9 mouse cellular contexts compared by ENCODE assay signal in the genomic region with DNA sequence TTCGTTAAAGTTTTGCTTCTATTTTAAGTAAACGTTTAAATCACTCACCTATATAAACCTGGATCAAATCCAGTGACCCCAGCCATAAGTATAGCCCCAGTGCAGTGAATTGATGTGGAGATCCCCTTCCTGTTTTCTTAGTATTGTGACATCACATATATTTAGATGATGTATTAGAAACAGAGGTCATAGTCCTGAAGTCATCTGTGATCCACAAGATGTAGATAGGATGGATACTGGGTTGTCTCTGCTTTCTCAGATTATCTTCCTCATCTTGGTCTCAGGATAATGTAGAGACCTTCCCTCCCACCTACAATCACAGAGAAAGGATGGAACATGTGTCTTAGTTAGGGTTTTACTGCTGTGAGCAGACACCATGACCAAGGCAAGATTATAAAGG. TPM values are rescaled to one million over a fixed set of nuclear protein-coding genes. Genes with fewer than 3 reads are reported as not detected.
DNase-seq lines count a peak whose midpoint lies in the region; ATAC-seq and TF ChIP-seq lines count a peak whose summit lies in the region.
"Had no signal": no experiment of that assay in that cellular context is flagged by ENCODE, and none has a peak within 500 bp of the region (broad histone marks: within the 10 kb centered on the region; RNA-seq: fewer than 3 reads in every experiment).

A gene (minus strand): TSS at position 101 of the 400 bp plus-strand sequence.

- 83% methylated on average over 2 of the region's 2 CpGs for WGBS in neural tube, embryonic 12.5 days
- 92% methylated on average over 2 of the region's 2 CpGs for WGBS in hindbrain, embryonic 15.5 days
- WGBS in stomach, embryonic 15.5 days: 65% methylated on average over 2 of the region's 2 CpGs

- ATAC-seq in neural tube, embryonic 12.5 days (ENCODE audit: low FRiP score, low read depth): no peak
- no peak for ATAC-seq in hindbrain, embryonic 15.5 days (ENCODE audit: low FRiP score, low read depth)
- no peak for ATAC-seq in stomach, embryonic 15.5 days (ENCODE audit: insufficient read depth, low FRiP score, low read depth)
- ATAC-seq in inflammation-experienced regulatory T-cells, adult 6 months: no peak

- no peak for TF ChIP-seq CTCF in gastrocnemius, adult 2 months (IDR thresholded peaks at IDR 0.05)

- H3K4me2 ChIP-seq in neural tube, embryonic 12.5 days (replicated peaks): no peak within 1 kb of the TSS
- H3K4me2 ChIP-seq in hindbrain, embryonic 15.5 days: no peak within 1 kb of the TSS
- H3K4me2 ChIP-seq in stomach, embryonic 15.5 days: no peak within 1 kb of the TSS

- no peaks in the 10 kb centered on the region for H3K36me3 ChIP-seq in neural tube, embryonic 12.5 days
- H3K36me3 ChIP-seq in hindbrain, embryonic 15.5 days: peaks cover 3% of the 10 kb centered on the region; the same call in 1 of the 2 replicates
- H3K36me3 ChIP-seq in stomach, embryonic 15.5 days: no peaks in the 10 kb centered on the region

- intact Hi-C loops in gastrocnemius, adult 2 months (cut with DNase I): no loop called here
- intact Hi-C loops in gastrocnemius, postnatal 14 days (cut with DNase I; ENCODE audit: low total_unique reads): no loop called here

- H3K27ac ChIP-seq in gastrocnemius, adult 2 months: no peak within 1 kb of the TSS
- no peak within 1 kb of the TSS for H3K27ac ChIP-seq in neural tube, embryonic 12.5 days
- no peak within 1 kb of the TSS for H3K27ac ChIP-seq in hindbrain, embryonic 15.5 days (replicated peaks)
- H3K27ac ChIP-seq in stomach, embryonic 15.5 days: no peak within 1 kb of the TSS

- H3K4me1 ChIP-seq in neural tube, embryonic 12.5 days: no peaks in the 10 kb centered on the region
- H3K4me1 ChIP-seq in hindbrain, embryonic 15.5 days (replicated peaks): no peaks in the 10 kb centered on the region
- 0 out of 2 replicates have a peak, but pooled peaks cover 5% of the 10 kb centered on the region for H3K4me1 ChIP-seq in stomach, embryonic 15.5 days

- no peaks in the 10 kb centered on the region for H3K27me3 ChIP-seq in neural tube, embryonic 12.5 days (replicated peaks)
- H3K27me3 ChIP-seq in hindbrain, embryonic 15.5 days: no peaks in the 10 kb centered on the region
- no peaks in the 10 kb centered on the region for H3K27me3 ChIP-seq in stomach, embryonic 15.5 days (replicated peaks)

- no peak within 1 kb of the TSS for H3K4me3 ChIP-seq in gastrocnemius, adult 2 months
- H3K4me3 ChIP-seq in neural tube, embryonic 12.5 days: no peak within 1 kb of the TSS
- no peak within 1 kb of the TSS for H3K4me3 ChIP-seq in hindbrain, embryonic 15.5 days
- H3K4me3 ChIP-seq in stomach, embryonic 15.5 days (replicated peaks): no peak within 1 kb of the TSS

- no peak within 1 kb of the TSS for H3K9ac ChIP-seq in neural tube, embryonic 12.5 days
- no peak within 1 kb of the TSS for H3K9ac ChIP-seq in hindbrain, embryonic 15.5 days
- H3K9ac ChIP-seq in stomach, embryonic 15.5 days: no peak within 1 kb of the TSS

- no peaks in the 10 kb centered on the region for H3K9me3 ChIP-seq in neural tube, embryonic 12.5 days
- H3K9me3 ChIP-seq in hindbrain, embryonic 15.5 days: no peaks in the 10 kb centered on the region
- no peaks in the 10 kb centered on the region for H3K9me3 ChIP-seq in stomach, embryonic 15.5 days

- no peak for DNase-seq in gastrocnemius, adult 2 months
- no peak for DNase-seq in gastrocnemius, postnatal 14 days
- no peak for DNase-seq in neural tube, embryonic 10.5 days (ENCODE audit: extremely low spot score, low spot score)
- DNase-seq in thymus, postnatal 25 days: no peak
- DNase-seq: kidney, postnatal 4 days had no signal

RNA-seq across cellular contexts. Expression of the gene that starts here (rescaled TPM):
- 10 to 100 TPM; 11.6 to 15.5 TPM for total RNA-seq in gastrocnemius, adult 2 months (2021)
- 10 to 100 TPM in 1 of 2 experiments, 1 to 10 TPM in 1; 10.0 to 10.7 TPM for total RNA-seq in gastrocnemius, postnatal 14 days (2021)
- 14.9 and 16.1 TPM in 2 replicates for polyA plus RNA-seq in neural tube, embryonic 12.5 days (2016; fragmentation: Nextera tagmentation; extraction: Ambion mirVana)
- 17.3 and 20.2 TPM in 2 replicates for polyA plus RNA-seq in hindbrain, embryonic 15.5 days (2015; fragmentation: Nextera tagmentation; extraction: Ambion mirVana)
- 10.1 and 10.9 TPM in 2 replicates for polyA plus RNA-seq in stomach, embryonic 15.5 days (2015; fragmentation: Nextera tagmentation; extraction: Ambion mirVana)
- 1 to 10 TPM in 2 of 3 experiments, under 1 TPM in 1; 0.68 to 4.3 (median 2.6) TPM for polyA plus RNA-seq in inflammation-experienced regulatory T-cells, adult 6 months (2017; shearing (Covaris generic))
